In the genomic region with DNA sequence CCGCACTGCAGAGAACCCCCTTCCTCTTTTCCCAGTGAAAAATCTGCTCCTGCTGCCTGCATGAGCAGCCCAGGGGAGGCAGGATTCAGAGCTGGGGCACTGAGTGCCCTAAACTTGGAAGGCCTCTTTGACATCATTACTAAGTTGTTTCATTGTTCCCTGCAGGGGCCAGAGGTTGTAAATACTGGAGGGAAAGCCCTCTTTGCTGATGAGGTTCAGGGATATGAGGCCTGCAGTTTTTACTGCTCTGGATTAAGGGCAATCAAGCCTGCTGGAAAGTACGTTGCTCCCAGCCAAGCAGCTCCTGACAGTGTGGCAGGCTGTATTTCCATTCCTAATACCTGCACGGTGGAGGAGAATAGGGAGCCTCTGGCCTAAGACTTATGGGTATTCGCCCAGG, we compare ENCODE assay signal across 26 mouse cellular contexts.
DNase-seq lines count a peak whose midpoint lies in the region; ATAC-seq and TF ChIP-seq lines count a peak whose summit lies in the region.
"Had no signal": no experiment of that assay in that cellular context is flagged by ENCODE, and none has a peak within 500 bp of the region (broad histone marks: within the 10 kb centered on the region; RNA-seq: fewer than 3 reads in every experiment).

No protein-coding gene starts in this region.

- H3K4me3 ChIP-seq in forebrain, embryonic 13.5 days, result no peak overlapping the region
- H3K4me3 ChIP-seq in forebrain, postnatal 0 days (ENCODE audit: low read depth, low read length), result no peak overlapping the region
- no peak overlapping the region for H3K4me3 ChIP-seq in kidney, embryonic 15.5 days (replicated peaks)
- no peak overlapping the region for H3K4me3 ChIP-seq in intestine, embryonic 15.5 days (replicated peaks)
- no peak overlapping the region for H3K4me3 ChIP-seq in limb, embryonic 13.5 days
- H3K4me3 ChIP-seq: embryonic facial prominence, embryonic 15.5 days; heart, embryonic 15.5 days; layer of hippocampus, adult 2 months; neural tube, embryonic 15.5 days had no signal

- no peak for DNase-seq in forebrain, postnatal 0 days
- DNase-seq in kidney, adult 9 months, result no peak
- DNase-seq in cerebellum, postnatal 10 days, result no peak
- no peak for DNase-seq in left cerebral cortex, postnatal 10 days (ENCODE audit: extremely low spot score in 1 of 2, low spot score in 2 of 2)
- DNase-seq: adrenal gland, postnatal 14 days; cerebellum, adult 2 months; cerebellum, postnatal 36 days; embryo, embryonic 11 days; gastrocnemius, postnatal 25 days; heart, adult 18-20 months; kidney, postnatal 14 days; layer of hippocampus, postnatal 36 days; right cerebral cortex, adult 18-20 months; right cerebral cortex, postnatal 4 days; thymus, adult 2 months; thymus, postnatal 4 days had no signal

- H3K4me2 ChIP-seq in forebrain, embryonic 13.5 days, result no peak overlapping the region
- no peak overlapping the region for H3K4me2 ChIP-seq in forebrain, postnatal 0 days (ENCODE audit: low read depth)
- H3K4me2 ChIP-seq in kidney, embryonic 15.5 days, result no peak overlapping the region
- H3K4me2 ChIP-seq in intestine, embryonic 15.5 days (replicated peaks), result no peak overlapping the region
- no peak overlapping the region for H3K4me2 ChIP-seq in limb, embryonic 13.5 days (replicated peaks)
- H3K4me2 ChIP-seq: embryonic facial prominence, embryonic 15.5 days; heart, embryonic 15.5 days; neural tube, embryonic 15.5 days had no signal

- H3K27ac ChIP-seq in forebrain, embryonic 13.5 days, result peak overlapping the region; percentile 25
- no peak overlapping the region for H3K27ac ChIP-seq in forebrain, postnatal 0 days (ENCODE audit: low read depth, low read length)
- H3K27ac ChIP-seq in kidney, embryonic 15.5 days, result peak overlapping the region; percentile 41
- peak overlapping the region; percentile 93 for H3K27ac ChIP-seq in intestine, embryonic 15.5 days
- H3K27ac ChIP-seq in limb, embryonic 13.5 days, result peak overlapping the region; percentile 63
- H3K27ac ChIP-seq: embryonic facial prominence, embryonic 15.5 days; heart, embryonic 15.5 days; layer of hippocampus, adult 2 months; macrophage; neural tube, embryonic 15.5 days had no signal

- peaks cover 27% of the 10 kb centered on the region for H3K27me3 ChIP-seq in forebrain, embryonic 13.5 days
- H3K27me3 ChIP-seq in forebrain, postnatal 0 days (ENCODE audit: insufficient read depth, low read length), result no peaks in the 10 kb centered on the region
- peaks cover 74% of the 10 kb centered on the region for H3K27me3 ChIP-seq in kidney, embryonic 15.5 days
- H3K27me3 ChIP-seq in intestine, embryonic 15.5 days (replicated peaks), result no peaks in the 10 kb centered on the region
- H3K27me3 ChIP-seq in limb, embryonic 13.5 days, result peaks cover 33% of the 10 kb centered on the region

- peaks cover 5% of the 10 kb centered on the region; the same call in 1 of the 2 replicates for H3K9me3 ChIP-seq in forebrain, embryonic 13.5 days (replicated peaks)
- no peaks in the 10 kb centered on the region for H3K9me3 ChIP-seq in forebrain, postnatal 0 days (ENCODE audit: low read length)
- no peaks in the 10 kb centered on the region for H3K9me3 ChIP-seq in kidney, embryonic 15.5 days (replicated peaks)
- H3K9me3 ChIP-seq in intestine, embryonic 15.5 days, result no peaks in the 10 kb centered on the region
- peaks cover 4% of the 10 kb centered on the region; the same call in 1 of the 2 replicates for H3K9me3 ChIP-seq in limb, embryonic 13.5 days
- H3K9me3 ChIP-seq: embryonic facial prominence, embryonic 15.5 days; neural tube, embryonic 15.5 days had no signal

- no peaks in the 10 kb centered on the region for H3K36me3 ChIP-seq in forebrain, embryonic 13.5 days (ENCODE audit: poor library complexity, severe bottlenecking)
- H3K36me3 ChIP-seq in forebrain, postnatal 0 days (ENCODE audit: insufficient read depth), result no peaks in the 10 kb centered on the region
- H3K36me3 ChIP-seq in kidney, embryonic 15.5 days, result no peaks in the 10 kb centered on the region
- H3K36me3 ChIP-seq in intestine, embryonic 15.5 days, result no peaks in the 10 kb centered on the region
- peaks cover 11% of the 10 kb centered on the region; the same call in 1 of the 2 replicates for H3K36me3 ChIP-seq in limb, embryonic 13.5 days
- H3K36me3 ChIP-seq: embryonic facial prominence, embryonic 15.5 days; heart, embryonic 15.5 days; neural tube, embryonic 15.5 days had no signal

- whole genome bisulfite sequencing in forebrain, embryonic 13.5 days, result 49% methylated on average over 4 of the region's 4 CpGs
- WGBS in forebrain, postnatal 0 days, result 50% methylated on average over 4 of the region's 4 CpGs
- WGBS in kidney, embryonic 15.5 days, result 33% methylated on average over 4 of the region's 4 CpGs
- 33% methylated on average over 4 of the region's 4 CpGs for WGBS in intestine, embryonic 15.5 days
- WGBS in limb, embryonic 13.5 days, result 16% methylated on average over 4 of the region's 4 CpGs

- H3K4me1 ChIP-seq in forebrain, embryonic 13.5 days, result peaks cover 39% of the 10 kb centered on the region
- no peaks in the 10 kb centered on the region for H3K4me1 ChIP-seq in forebrain, postnatal 0 days (ENCODE audit: insufficient read depth)
- H3K4me1 ChIP-seq in kidney, embryonic 15.5 days, result peaks cover 50% of the 10 kb centered on the region
- H3K4me1 ChIP-seq in intestine, embryonic 15.5 days (replicated peaks), result peaks cover 34% of the 10 kb centered on the region
- H3K4me1 ChIP-seq in limb, embryonic 13.5 days, result peaks cover 79% of the 10 kb centered on the region

- ATAC-seq in forebrain, embryonic 13.5 days, result no peak
- ATAC-seq in forebrain, postnatal 0 days, result no peak
- no peak for ATAC-seq in kidney, embryonic 15.5 days (replicated peaks; ENCODE audit: low FRiP score)
- peak; percentile 23; the same call in 1 of the 2 replicates for ATAC-seq in intestine, embryonic 15.5 days
- peak; percentile 55; the same call in 1 of the 2 replicates for ATAC-seq in limb, embryonic 13.5 days (ENCODE audit: low FRiP score, low read depth)
- ATAC-seq: CD4-positive, CD25-positive, alpha-beta regulatory T cell, adult 4 months had no signal

- TF ChIP-seq CTCF in forebrain, postnatal 0 days (IDR thresholded peaks at IDR 0.05; ENCODE audit: low read depth), result no peak

- H3K9ac ChIP-seq in forebrain, embryonic 13.5 days, result no peak overlapping the region
- H3K9ac ChIP-seq in forebrain, postnatal 0 days, result no peak overlapping the region
- no peak overlapping the region for H3K9ac ChIP-seq in kidney, embryonic 15.5 days
- 0 out of 2 replicates have a peak overlapping the region, but pooled peaks have one; percentile 30 for H3K9ac ChIP-seq in intestine, embryonic 15.5 days
- no peak overlapping the region for H3K9ac ChIP-seq in limb, embryonic 13.5 days
- H3K9ac ChIP-seq: embryonic facial prominence, embryonic 15.5 days; heart, embryonic 15.5 days; neural tube, embryonic 15.5 days had no signal

- intact Hi-C loops in left cerebral cortex, postnatal 10 days (cut with DNase I), result no loop called here

Comparison
In these comparisons a context has a peak if more than half of its experiments do, and no peak if none do; other contexts are left out.
1. ATAC-seq: peak in intestine, embryonic 15.5 days (single experiment) and limb, embryonic 13.5 days (single experiment); none in forebrain, embryonic 13.5 days (single experiment), forebrain, postnatal 0 days (single experiment) and kidney, embryonic 15.5 days (single experiment).